Mouse (Mus musculus) kidney, adult 11 months (tissue): ENCODE data around the gene Fgf18.

ENCODE experiments used
- DNase-seq: peaks from one replicate; pipeline ENCODE4 v3.0.0; 2022

The Fgf18 gene

DNA sequence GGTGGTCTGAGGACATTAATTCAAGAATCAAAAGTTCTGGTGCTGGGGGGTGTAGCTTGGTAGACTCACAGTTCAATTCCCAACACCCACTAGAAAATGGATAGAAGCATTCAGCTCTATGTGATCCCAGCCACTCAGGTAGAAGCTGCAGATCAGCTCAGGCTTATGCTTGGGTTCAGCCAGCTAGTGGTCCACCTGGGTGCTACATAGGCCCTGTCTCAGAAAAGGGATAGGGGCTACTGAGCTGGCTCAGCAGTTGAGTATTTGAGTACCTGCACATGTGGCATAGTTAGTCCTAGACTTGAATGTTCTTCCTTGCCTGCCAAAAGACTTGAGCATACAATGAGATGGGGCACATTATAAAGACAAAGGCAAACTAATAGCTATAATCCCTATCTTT lies 2.3 kb upstream of the Fgf18 start:
- no peak for DNase-seq

GRCm38 (mm10) chr11:33149088-33149436 lies 1.9 kb upstream of the Fgf18 start:
- no peak for DNase-seq

DNA sequence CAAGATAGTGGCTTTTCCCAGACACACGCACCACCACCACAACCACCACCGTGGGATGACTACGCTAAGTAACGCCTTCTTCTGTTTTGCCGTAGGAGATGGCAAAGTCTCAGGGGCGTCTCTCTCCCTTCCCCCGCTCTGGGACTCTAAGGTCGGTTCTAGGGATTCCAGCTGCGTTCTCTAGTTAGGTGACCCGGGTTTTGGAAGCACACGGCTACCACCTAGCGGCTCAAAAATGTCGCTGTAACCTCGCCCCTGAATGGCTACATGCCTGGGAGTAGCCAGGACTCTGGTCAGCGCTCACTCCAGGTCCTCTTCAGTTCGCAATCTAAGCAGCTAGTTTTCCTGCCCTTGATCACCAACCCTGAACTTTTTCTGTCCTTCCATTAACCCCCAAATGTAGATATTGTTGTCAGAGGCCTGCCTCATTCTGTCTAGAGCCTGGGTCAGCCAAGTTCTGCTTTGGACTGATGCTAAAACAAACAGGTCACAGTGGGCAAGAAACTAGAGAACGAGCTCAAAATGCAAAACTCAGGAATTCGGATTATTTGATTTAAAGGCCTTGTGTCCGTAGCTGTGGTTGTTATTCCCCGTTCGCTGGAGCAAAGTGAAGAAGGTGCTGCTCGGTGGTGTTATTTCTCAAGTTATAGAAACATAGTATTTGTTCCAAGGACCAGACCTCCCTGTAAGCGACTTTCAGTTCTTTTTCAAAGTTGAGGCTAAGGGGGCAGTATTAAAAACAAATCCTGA lies 1.3 kb upstream of the Fgf18 start:
- peak; percentile 81 for DNase-seq

DNA sequence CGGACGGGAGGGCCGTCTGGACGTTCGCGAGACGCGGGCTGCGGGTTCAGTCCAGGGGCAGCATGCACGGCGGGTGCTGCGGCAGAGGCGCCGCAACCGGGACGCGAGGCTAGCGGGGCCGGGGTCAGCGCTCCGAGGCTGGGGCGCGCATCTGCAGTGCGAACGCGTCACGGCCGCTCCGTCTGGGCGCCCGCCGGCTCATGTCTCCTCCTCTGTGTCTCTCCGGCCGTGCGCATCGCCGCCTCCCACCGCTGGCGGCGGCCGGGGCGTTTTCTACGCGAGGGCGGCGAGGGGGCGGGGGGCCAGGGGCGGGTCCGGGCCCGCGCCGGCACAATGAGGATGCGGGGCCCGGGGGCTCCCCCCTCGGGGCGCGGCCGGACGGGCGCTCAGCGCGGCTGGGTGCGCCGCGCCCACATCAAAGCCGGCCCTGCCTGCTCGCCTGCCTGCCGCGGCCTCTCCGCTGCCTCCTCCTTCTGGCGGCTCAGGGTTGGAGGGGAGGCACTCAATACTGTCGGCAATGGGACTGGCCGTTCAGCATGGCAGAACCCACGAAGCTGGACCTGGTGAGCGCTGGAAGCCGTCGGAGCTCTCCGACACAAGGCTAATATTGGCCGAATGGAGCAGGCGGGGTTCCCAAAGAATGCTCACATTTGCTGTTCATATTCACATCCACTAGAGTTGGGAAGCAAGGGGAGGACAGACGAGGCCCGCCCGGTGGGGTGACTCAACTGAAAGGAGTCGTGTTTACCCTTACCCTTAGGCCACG lies 555 bp upstream of the Fgf18 start:
- no peak for DNase-seq

- peak; percentile 39 for DNase-seq
These were observed 509 bp downstream of the Fgf18 start for GRCm38 (mm10) chr11:33146651-33147131.

DNA sequence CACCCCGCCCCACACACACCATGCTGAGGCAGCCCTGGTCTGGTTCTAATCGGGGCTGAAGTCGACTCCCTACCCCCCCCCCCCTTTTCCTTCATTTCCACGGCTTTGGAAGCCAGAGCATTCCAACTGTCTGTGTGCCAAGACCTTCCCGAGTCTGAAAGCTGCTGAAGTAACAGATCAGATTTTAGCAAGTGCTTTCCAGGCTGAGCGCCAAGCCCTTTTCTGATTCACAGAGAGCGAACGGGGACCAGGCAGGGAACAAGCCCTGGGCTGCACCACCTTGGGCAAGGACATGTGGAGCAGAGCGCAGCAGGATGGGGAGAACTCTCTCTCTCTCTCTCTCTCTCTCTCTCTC lies 1.1 kb downstream of the Fgf18 start:
- DNase-seq, result peak; percentile 64

DNA sequence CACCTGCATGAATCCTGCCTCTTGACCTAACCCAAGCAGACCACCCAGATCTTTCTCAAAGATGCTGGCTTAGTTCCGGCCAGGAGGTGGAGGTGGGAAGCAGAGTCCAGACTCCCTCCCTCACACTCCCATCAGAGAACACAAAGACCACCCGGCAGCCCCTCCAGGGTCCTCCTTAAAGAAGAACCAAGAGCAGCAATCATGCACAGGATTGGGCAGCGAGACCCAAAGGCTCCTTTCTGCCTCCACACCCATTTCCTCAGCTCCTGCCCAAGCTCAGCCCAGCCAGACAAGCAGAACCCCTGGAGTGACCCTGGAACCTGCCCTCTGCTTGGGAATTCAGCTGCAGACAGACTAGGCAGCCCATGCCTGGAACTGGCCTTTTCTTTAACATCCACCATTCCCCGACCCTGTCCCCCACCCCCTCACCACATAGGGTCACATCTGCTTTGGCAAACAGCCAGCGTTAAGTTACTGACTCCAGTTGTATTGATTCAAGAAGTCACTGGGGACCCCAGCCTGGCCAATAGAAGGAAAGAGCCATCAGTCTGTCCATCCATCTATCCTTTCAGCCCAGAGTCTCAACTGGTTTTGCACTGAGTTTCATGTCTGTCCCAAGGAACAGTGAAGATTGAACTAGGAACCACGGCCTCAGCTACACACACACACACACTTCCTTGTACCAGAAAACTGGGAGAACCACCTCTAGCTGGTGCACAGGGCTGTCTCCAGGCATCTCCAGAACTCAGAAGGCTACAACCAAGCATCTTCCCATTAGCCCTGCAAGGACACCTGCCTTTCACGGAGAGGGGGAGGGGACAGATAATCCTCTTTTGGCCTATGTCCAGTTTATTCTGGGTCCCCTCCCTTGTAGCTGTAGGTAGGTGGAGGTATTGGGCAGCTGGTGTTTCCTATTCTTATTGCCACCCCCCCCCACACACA lies 1.7 kb downstream of the Fgf18 start:
- no peak for DNase-seq

GRCm38 (mm10) chr11:33143906-33144305 lies 3.3 kb downstream of the Fgf18 start:
- DNase-seq, result no peak

- no peak for DNase-seq
These were observed 4.4 kb downstream of the Fgf18 start for GRCm38 (mm10) chr11:33142801-33143200.

DNA sequence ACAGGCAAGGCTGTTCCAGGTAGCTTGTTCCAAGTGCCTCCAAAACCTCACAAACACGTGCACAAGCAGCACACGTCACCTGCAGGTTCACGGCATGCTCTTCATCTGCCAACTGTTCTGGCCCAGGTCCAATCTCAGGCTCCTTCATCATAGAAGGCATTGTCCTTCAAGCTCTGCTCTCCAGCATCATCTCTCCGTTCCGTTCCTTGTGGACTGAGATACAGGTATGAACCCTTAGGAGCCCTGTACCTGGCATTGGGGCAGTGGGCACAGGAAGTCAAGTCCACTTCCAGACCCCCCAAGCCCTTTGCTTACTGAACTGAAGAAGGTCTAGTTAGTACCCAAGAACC lies 7.1 kb downstream of the Fgf18 start:
- no peak for DNase-seq

- no peak for DNase-seq
These were observed 7.6 kb downstream of the Fgf18 start for GRCm38 (mm10) chr11:33139458-33140110.

- DNase-seq, result no peak
These were observed 8.5 kb downstream of the Fgf18 start for GRCm38 (mm10) chr11:33138686-33139085.

GRCm38 (mm10) chr11:33134391-33134986 lies 12.7 kb downstream of the Fgf18 start:
- DNase-seq, result no peak

GRCm38 (mm10) chr11:33132619-33133338 lies 14.4 kb downstream of the Fgf18 start:
- DNase-seq, result no peak

DNA sequence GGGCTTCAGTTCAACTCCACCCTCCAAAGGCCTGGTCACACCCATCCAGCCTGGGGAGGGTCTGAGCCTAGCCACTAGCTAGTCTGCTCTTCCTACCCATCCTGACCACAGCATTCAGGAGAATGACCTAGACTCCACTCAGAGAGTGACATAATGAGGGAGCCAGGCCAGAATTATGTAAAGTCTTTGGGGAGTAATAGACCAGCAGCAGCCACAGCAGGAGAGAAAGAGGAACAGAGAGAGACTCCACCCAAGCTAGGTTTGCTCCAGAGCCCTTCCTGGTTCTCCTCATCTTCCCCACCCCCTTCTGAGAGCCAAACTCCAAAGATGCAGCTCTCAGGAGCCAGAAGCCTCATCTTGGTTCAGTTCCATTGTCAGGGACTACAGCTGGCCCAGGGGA lies 20.1 kb downstream of the Fgf18 start:
- DNase-seq, result no peak

DNA sequence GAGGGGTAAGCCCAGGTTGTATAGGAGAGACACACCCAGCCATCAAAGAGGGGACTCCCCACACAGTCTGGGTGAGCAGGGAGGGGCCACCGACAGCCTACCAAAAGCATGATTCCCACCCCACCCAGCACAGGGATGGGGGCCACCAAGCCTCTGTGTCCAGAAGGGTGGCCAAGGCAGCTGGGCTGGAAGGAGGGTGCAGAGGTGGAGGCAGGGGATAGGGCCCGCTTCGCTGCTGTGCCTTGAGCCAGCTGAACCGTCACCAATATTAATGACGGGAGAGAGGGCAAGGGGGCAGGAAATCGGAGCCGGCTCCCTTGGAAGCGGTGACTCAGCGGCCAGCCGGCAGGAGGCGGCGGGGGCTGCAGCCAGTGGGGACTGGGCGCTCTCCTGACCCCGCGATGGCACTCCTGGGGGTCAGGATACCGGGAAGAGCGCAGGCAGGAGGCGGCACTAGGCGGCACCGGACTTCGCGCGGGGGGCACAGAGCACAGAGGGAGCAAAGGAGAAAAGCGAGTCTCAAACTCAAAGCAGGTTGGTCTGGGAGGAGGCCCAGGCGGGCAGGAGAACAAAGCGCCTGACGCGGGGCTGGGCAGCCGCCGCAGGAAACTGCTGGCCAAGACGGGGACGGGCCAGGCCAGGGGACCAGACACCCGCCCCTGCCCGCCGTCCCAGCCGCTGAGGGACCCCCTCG lies 24.5 kb downstream of the Fgf18 start:
- peak; percentile 76 for DNase-seq

DNA sequence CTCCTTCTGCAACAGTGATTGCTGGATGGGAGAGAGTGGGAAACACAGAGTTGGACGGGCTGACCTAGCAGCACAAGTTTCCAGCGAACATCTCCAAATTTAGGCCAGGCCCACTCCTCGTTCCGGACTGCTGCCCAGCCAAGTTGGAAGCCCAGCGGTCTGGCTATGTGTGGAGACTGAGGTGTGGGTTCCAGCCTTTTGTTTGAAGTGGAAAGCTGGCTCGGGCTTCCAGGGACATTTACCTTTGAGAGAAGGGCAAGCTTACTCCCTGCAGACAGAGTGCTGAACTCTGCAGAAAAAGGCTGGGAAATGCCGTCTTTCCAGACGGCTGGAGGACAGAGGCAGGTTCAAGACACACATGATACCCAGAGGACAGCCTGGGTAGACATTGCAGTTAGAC lies 27.6 kb downstream of the Fgf18 start:
- DNase-seq, result no peak

DNA sequence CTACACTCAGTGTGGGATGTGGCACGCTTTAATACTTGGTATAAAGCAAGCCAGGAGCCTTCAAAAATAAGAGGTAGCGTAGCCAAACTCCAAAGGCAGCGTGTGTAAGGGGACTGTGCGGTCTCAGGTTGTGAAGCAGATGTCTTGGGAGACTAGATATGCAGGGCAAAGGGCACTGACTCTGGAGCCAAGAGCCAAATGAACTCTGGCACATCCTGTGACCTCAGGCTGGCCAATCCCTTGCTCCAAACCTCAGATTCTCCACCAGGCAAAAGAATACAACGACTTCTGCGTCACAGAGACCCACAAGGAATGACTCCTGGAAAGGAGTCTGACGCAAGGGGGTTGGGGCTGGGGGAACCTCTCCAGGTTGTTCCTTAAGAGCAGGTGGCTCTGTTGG lies 28.1 kb downstream of the Fgf18 start:
- DNase-seq, result peak; percentile 79

DNA sequence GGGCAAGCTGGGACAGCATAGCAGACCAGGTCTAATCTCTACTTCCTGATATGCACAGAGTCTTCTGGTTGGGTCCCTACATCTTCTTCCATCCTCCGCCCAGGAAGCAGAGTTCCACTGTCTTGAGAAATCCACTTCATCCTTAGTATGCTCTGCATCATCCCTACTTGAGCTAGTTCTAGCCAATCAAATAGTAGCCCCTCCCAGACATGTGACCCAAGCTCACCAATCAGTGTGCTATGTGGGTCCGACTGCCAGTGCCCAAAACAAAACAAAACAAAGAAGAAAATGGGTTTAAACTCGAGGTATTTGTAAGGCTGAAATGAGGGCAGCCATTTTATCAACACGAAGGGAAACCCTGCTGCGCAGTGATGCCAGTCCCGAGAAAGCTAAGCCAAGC lies 28.7 kb downstream of the Fgf18 start:
- DNase-seq, result no peak

- no peak for DNase-seq
These were observed 31.4 kb downstream of the Fgf18 start for GRCm38 (mm10) chr11:33115796-33116195.

- DNase-seq, result no peak
These were observed 34.8 kb downstream of the Fgf18 start for GRCm38 (mm10) chr11:33112407-33112806.
